Mouse (Mus musculus): ENCODE measurements around the gene Camk1d.

GRCm38 (mm10) chr2:5301286-5301685, 413.0 kb downstream of the Camk1d start:
- TF ChIP-seq CTCF (IDR thresholded peaks at IDR 0.05; ENCODE audit: low read depth), result no peak
- TF ChIP-seq EP300 (IDR thresholded peaks at IDR 0.05; ENCODE audit: low read depth), result no peak
